Mouse (Mus musculus) forebrain, embryonic 15.5 days (tissue): ENCODE data around the gene Wrap53. TPM values are rescaled to one million over a fixed set of nuclear protein-coding genes. Genes with fewer than 3 reads are reported as not detected.
"Not testable (repeated sequence)": the region's sequence is repeated elsewhere in the genome, so short reads cannot be mapped to it uniquely, and the experiment has no call there.

ENCODE experiments used
- ATAC-seq: fragments of 200-750 bp; cut with Nextera tagmentation; replicated peaks from 2 replicates; pipeline ENCODE4 v1.8.0; 2017; ENCODE audit warnings: mild to moderate bottlenecking, moderate TSS enrichment, moderate library complexity
- H3K27ac ChIP-seq: fragments of 300-500 bp; sonication (generic); replicated peaks from 2 replicates; pipeline ENCODE4 v1.5.1; 2015; ENCODE audit warnings: mild to moderate bottlenecking, inconsistent platforms
- H3K27me3 ChIP-seq: fragments of 300-500 bp; sonication (generic); 2 replicates; pipeline ENCODE4 v1.6.1; 2015; ENCODE audit warnings: inconsistent platforms
- H3K36me3 ChIP-seq: fragments of 300-500 bp; sonication (generic); 2 replicates; pipeline ENCODE4 v1.6.1; 2015; ENCODE audit warnings: mild to moderate bottlenecking, inconsistent platforms
- H3K4me1 ChIP-seq: fragments of 300-500 bp; sonication (generic); 2 replicates; pipeline ENCODE4 v1.6.1; 2015; ENCODE audit warnings: inconsistent platforms
- H3K4me2 ChIP-seq: fragments of 300-500 bp; sonication (generic); replicated peaks from 2 replicates; pipeline ENCODE4 v1.6.1; 2015; ENCODE audit warnings: mild to moderate bottlenecking, inconsistent platforms
- H3K4me3 ChIP-seq: fragments of 300-500 bp; sonication (generic); 2 replicates; pipeline ENCODE4 v1.5.1; 2015; ENCODE audit warnings: mild to moderate bottlenecking, inconsistent platforms
- H3K9ac ChIP-seq: fragments of 300-500 bp; sonication (generic); replicated peaks from 2 replicates; pipeline ENCODE4 v1.6.1; 2015; ENCODE audit warnings: mild to moderate bottlenecking, inconsistent platforms
- H3K9me3 ChIP-seq: fragments of 300-500 bp; sonication (generic); 2 replicates; pipeline ENCODE4 v1.6.1; 2016; ENCODE audit warnings: inconsistent platforms
- WGBS: fragments of 180-500 bp; shearing (Covaris S2); methylation state at CpG from one replicate; pipeline ENCODE4 v1.1.7; 2015; ENCODE audit warnings: mixed read lengths; 5-methylcytosine and 5-hydroxymethylcytosine counted together
- polyA plus RNA-seq: library from polyadenylated mRNA; unstranded; fragments of >200 nt; fragmentation: Nextera tagmentation; extraction: Ambion mirVana; gene quantifications from 2 replicates; pipeline ENCODE4 v1.2.1, GENCODE M21; 2015

Wrap53 gene
- polyA plus RNA-seq, 1 experiment from 2014 or later = 26.3 TPM

GRCm38 (mm10) chr11:69543598-69543997 lies 36.5 kb downstream of the Wrap53 start:
- H3K4me3 ChIP-seq = no peak overlapping the region
- H3K36me3 ChIP-seq = no peaks in the 10 kb centered on the region
- H3K9me3 ChIP-seq = no peaks in the 10 kb centered on the region
- peak overlapping the region; percentile 21 for H3K4me2 ChIP-seq
- WGBS = 2% methylated on average over 3 of the region's 3 CpGs
- peaks cover 56% of the 10 kb centered on the region for H3K4me1 ChIP-seq
- peak overlapping the region; percentile 93 for H3K27ac ChIP-seq
- no peaks in the 10 kb centered on the region for H3K27me3 ChIP-seq
- no peak for ATAC-seq
- H3K9ac ChIP-seq = 0 out of 2 replicates have a peak overlapping the region, but pooled peaks have one; percentile 35

GRCm38 (mm10) chr11:69541741-69542140 lies 38.3 kb downstream of the Wrap53 start:
- H3K27ac ChIP-seq, H3K36me3 ChIP-seq, ATAC-seq, H3K27me3 ChIP-seq, H3K4me3 ChIP-seq, H3K9me3 ChIP-seq, H3K9ac ChIP-seq, H3K4me2 ChIP-seq: not testable (repeated sequence)
- peaks cover 37% of the 10 kb centered on the region for H3K4me1 ChIP-seq
- WGBS = 71% methylated on average over 1 of the region's 3 CpGs

GRCm38 (mm10) chr11:69540700-69541099 lies 39.4 kb downstream of the Wrap53 start:
- H3K36me3 ChIP-seq = no peaks in the 10 kb centered on the region
- no peaks in the 10 kb centered on the region for H3K27me3 ChIP-seq
- no peaks in the 10 kb centered on the region for H3K9me3 ChIP-seq
- 88% methylated on average over 2 of the region's 2 CpGs for WGBS
- no peak overlapping the region for H3K4me3 ChIP-seq
- H3K4me2 ChIP-seq = no peak overlapping the region
- no peak overlapping the region for H3K9ac ChIP-seq
- peaks cover 27% of the 10 kb centered on the region for H3K4me1 ChIP-seq
- ATAC-seq = no peak
- no peak overlapping the region for H3K27ac ChIP-seq

GRCm38 (mm10) chr11:69534990-69535389 lies 45.1 kb downstream of the Wrap53 start:
- Histone ChIP-seq H3K4me3 (no peak overlapping the region), H3K9ac (no peak overlapping the region), H3K4me1 (no peaks in the 10 kb centered on the region), H3K9me3 (no peaks in the 10 kb centered on the region), H3K36me3 (no peaks in the 10 kb centered on the region), H3K4me2 (no peak overlapping the region), H3K27ac (no peak overlapping the region), H3K27me3 (no peaks in the 10 kb centered on the region)
- WGBS = 68% methylated on average over 1 of the region's 1 CpGs
- no peak for ATAC-seq

GRCm38 (mm10) chr11:69532480-69533150 lies 47.4 kb downstream of the Wrap53 start:
- Histone ChIP-seq H3K9ac (no peak overlapping the region), H3K4me1 (peaks cover 6% of the 10 kb centered on the region), H3K4me2 (no peak overlapping the region), H3K36me3 (no peaks in the 10 kb centered on the region), H3K4me3 (no peak overlapping the region), H3K27me3 (no peaks in the 10 kb centered on the region), H3K9me3 (no peaks in the 10 kb centered on the region), H3K27ac (no peak overlapping the region)
- WGBS = 83% methylated on average over 7 of the region's 7 CpGs
- no peak for ATAC-seq

GRCm38 (mm10) chr11:69530755-69531154 lies 49.3 kb downstream of the Wrap53 start:
- H3K9me3 ChIP-seq, H3K4me2 ChIP-seq, H3K36me3 ChIP-seq, H3K9ac ChIP-seq, H3K4me3 ChIP-seq, H3K27ac ChIP-seq, ATAC-seq, H3K27me3 ChIP-seq: not testable (repeated sequence)
- WGBS = 89% methylated on average over 6 of the region's 6 CpGs
- peaks cover 24% of the 10 kb centered on the region for H3K4me1 ChIP-seq

- not testable (repeated sequence) for H3K4me3 ChIP-seq, H3K4me2 ChIP-seq, ATAC-seq, H3K9me3 ChIP-seq, H3K9ac ChIP-seq, H3K36me3 ChIP-seq, H3K27ac ChIP-seq, H3K27me3 ChIP-seq
- H3K4me1 ChIP-seq = peaks cover 24% of the 10 kb centered on the region
- WGBS = 94% methylated on average over 3 of the region's 3 CpGs
These were observed 49.8 kb downstream of the Wrap53 start for GRCm38 (mm10) chr11:69530281-69530680.

- H3K9me3 ChIP-seq = no peaks in the 10 kb centered on the region
- H3K4me3 ChIP-seq = no peak overlapping the region
- H3K27me3 ChIP-seq = no peaks in the 10 kb centered on the region
- no peaks in the 10 kb centered on the region for H3K36me3 ChIP-seq
- peak overlapping the region; percentile 46 for H3K4me2 ChIP-seq
- 57% methylated on average over 4 of the region's 4 CpGs for WGBS
- peak; percentile 42 for ATAC-seq
- H3K9ac ChIP-seq = peak overlapping the region; percentile 52
- peaks cover 24% of the 10 kb centered on the region for H3K4me1 ChIP-seq
- peak overlapping the region; percentile 96 for H3K27ac ChIP-seq
These were observed 52.0 kb downstream of the Wrap53 start for GRCm38 (mm10) chr11:69528031-69528390.

- Histone ChIP-seq H3K27ac (peak overlapping the region; percentile 96), H3K4me1 (peaks cover 24% of the 10 kb centered on the region), H3K36me3 (no peaks in the 10 kb centered on the region), H3K4me2 (peak overlapping the region; percentile 46), H3K4me3 (peak overlapping the region; percentile 23), H3K9me3 (no peaks in the 10 kb centered on the region), H3K9ac (peak overlapping the region; percentile 52), H3K27me3 (no peaks in the 10 kb centered on the region)
- WGBS = under 1% methylated on average over 30 of the region's 30 CpGs
- peak; percentile 81 for ATAC-seq
These were observed 52.7 kb downstream of the Wrap53 start for GRCm38 (mm10) chr11:69527098-69528030.

GRCm38 (mm10) chr11:69526631-69527030 lies 53.4 kb downstream of the Wrap53 start:
- Histone ChIP-seq H3K4me3 (peak overlapping the region; percentile 23), H3K27ac (peak overlapping the region; percentile 96), H3K36me3 (no peaks in the 10 kb centered on the region), H3K4me2 (peak overlapping the region; percentile 46), H3K4me1 (peaks cover 24% of the 10 kb centered on the region), H3K27me3 (no peaks in the 10 kb centered on the region), H3K9me3 (no peaks in the 10 kb centered on the region), H3K9ac (peak overlapping the region; percentile 52)
- no peak for ATAC-seq
- 4% methylated on average over 4 of the region's 4 CpGs for WGBS

- Histone ChIP-seq H3K4me1 (peaks cover 24% of the 10 kb centered on the region), H3K4me2 (no peak overlapping the region), H3K36me3 (no peaks in the 10 kb centered on the region), H3K4me3 (no peak overlapping the region), H3K9me3 (no peaks in the 10 kb centered on the region), H3K9ac (no peak overlapping the region), H3K27me3 (no peaks in the 10 kb centered on the region), H3K27ac (peak overlapping the region; percentile 96)
- ATAC-seq = no peak
- WGBS = 78% methylated on average over 9 of the region's 9 CpGs
These were observed 54.4 kb downstream of the Wrap53 start for GRCm38 (mm10) chr11:69525661-69526060.

- H3K9me3 ChIP-seq = no peaks in the 10 kb centered on the region
- no peaks in the 10 kb centered on the region for H3K27me3 ChIP-seq
- H3K4me2 ChIP-seq = no peak overlapping the region
- H3K4me1 ChIP-seq = peaks cover 24% of the 10 kb centered on the region
- H3K36me3 ChIP-seq = no peaks in the 10 kb centered on the region
- 90% methylated on average over 4 of the region's 4 CpGs for WGBS
- no peak overlapping the region for H3K4me3 ChIP-seq
- H3K27ac ChIP-seq = no peak overlapping the region
- H3K9ac ChIP-seq = no peak overlapping the region
- ATAC-seq = no peak
These were observed 56.4 kb downstream of the Wrap53 start for GRCm38 (mm10) chr11:69523651-69524050.
